Mouse (Mus musculus) limb, embryonic 14.5 days (tissue): Measurements from ENCODE around the gene Arid3b. TPM values are rescaled to one million over a fixed set of nuclear protein-coding genes. Genes with fewer than 3 reads are reported as not detected.

Experiments
- ATAC-seq: fragments of 200-750 bp; cut with Nextera tagmentation; 2 replicates; pipeline ENCODE4 v1.8.0; 2017; ENCODE audit warnings: low read depth, moderate number of reproducible peaks, moderate TSS enrichment; ENCODE audit not compliant: low FRiP score
- DNase-seq: peaks from one replicate; pipeline ENCODE4 v3.0.0-alpha.2; 2015; ENCODE audit warnings: low spot score
- H3K27ac ChIP-seq: fragments of 300-500 bp; sonication (generic); replicated peaks from 2 replicates; pipeline ENCODE4 v1.5.1; 2014; ENCODE audit warnings: low read depth, mild to moderate bottlenecking, low read length, moderate library complexity, mixed read lengths
- H3K27me3 ChIP-seq: fragments of 300-500 bp; sonication (generic); 2 replicates; pipeline ENCODE4 v1.6.1; 2014; ENCODE audit warnings: low read length, mixed read lengths; ENCODE audit not compliant: control insufficient read depth, insufficient read depth
- H3K36me3 ChIP-seq: fragments of 300-500 bp; sonication (generic); 2 replicates; pipeline ENCODE4 v1.6.1; 2014; ENCODE audit warnings: mild to moderate bottlenecking, low read length, moderate library complexity, mixed read lengths; ENCODE audit not compliant: control insufficient read depth, insufficient read depth
- H3K4me1 ChIP-seq: fragments of 300-500 bp; sonication (generic); 2 replicates; pipeline ENCODE4 v1.6.1; 2014; ENCODE audit warnings: antibody characterized with exemption, low read length, mixed read lengths; ENCODE audit not compliant: control insufficient read depth, insufficient read depth
- H3K4me2 ChIP-seq: fragments of 300-500 bp; sonication (generic); replicated peaks from 2 replicates; pipeline ENCODE4 v1.6.1; 2014; ENCODE audit warnings: low read depth, mild to moderate bottlenecking, low read length, moderate library complexity; ENCODE audit not compliant: severe bottlenecking
- H3K4me3 ChIP-seq: fragments of 300-500 bp; sonication (generic); replicated peaks from 2 replicates; pipeline ENCODE4 v1.5.1; 2014; ENCODE audit warnings: low read length
- H3K9ac ChIP-seq: fragments of 300-500 bp; sonication (generic); 2 replicates; pipeline ENCODE4 v1.6.1; 2014; ENCODE audit warnings: mild to moderate bottlenecking, low read depth, low read length, moderate library complexity; ENCODE audit not compliant: severe bottlenecking
- H3K9me3 ChIP-seq: fragments of 300-500 bp; sonication (generic); 2 replicates; pipeline ENCODE4 v1.6.1; 2016; ENCODE audit warnings: low read length; ENCODE audit not compliant: control insufficient read depth
- POLR2A ChIP-seq: fragments of 200-500 bp; IDR thresholded peaks from 2 replicates; pipeline ENCODE4 v1.8.0; 2012; ENCODE audit warnings: inconsistent platforms, mild to moderate bottlenecking, moderate library complexity, borderline replicate concordance; ENCODE audit not compliant: insufficient read depth, insufficient read length; ENCODE audit errors: extremely low read depth
- WGBS: fragments of 180-500 bp; shearing (Covaris S2); extraction: QIAGEN DNeasy Blood & Tissue Kit; methylation state at CpG from one replicate; pipeline ENCODE4 v1.1.7; 2014; 5-methylcytosine and 5-hydroxymethylcytosine counted together
- polyA plus RNA-seq, 2 experiments: library from polyadenylated mRNA; depleted of rRNA in 1 of 2; stranded (reverse) in 1 of 2; unstranded in 1 of 2; fragments of >200 nt; fragmentation: Nextera tagmentation in 1 of 2; extraction: Ambion mirVana in 1 of 2; gene quantifications; 2 replicates each; pipeline versions ENCODE4 v1.2.1 to v1.2.3; 2012 to 2014

Arid3b gene
- polyA plus RNA-seq, 2 experiments = 2.9 to 6.6 TPM

DNA sequence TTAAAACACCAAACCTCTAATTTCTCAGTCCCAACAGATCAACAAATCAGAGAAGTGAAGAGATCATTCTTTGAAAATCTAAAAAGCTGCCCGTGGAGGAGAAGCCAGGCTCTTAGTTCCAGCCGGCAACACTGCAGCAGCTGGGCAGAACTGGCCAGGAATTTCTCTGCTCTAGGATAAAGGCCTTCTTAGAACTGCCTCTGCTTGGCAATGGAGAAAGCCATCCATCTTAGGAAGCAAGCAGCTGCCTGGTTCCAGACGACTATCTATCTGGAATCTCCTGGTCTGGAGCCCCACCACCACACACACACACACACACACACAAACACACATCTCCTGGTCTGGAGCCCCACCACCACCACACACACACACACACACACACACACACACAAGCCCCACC, 21.7 kb downstream of the Arid3b start:
- TF ChIP-seq POLR2A = no peak
- Histone ChIP-seq H3K36me3 (no peaks in the 10 kb centered on the region), H3K9me3 (no peaks in the 10 kb centered on the region), H3K4me2 (no peak overlapping the region), H3K27ac (no peak overlapping the region), H3K27me3 (no peaks in the 10 kb centered on the region), H3K4me1 (peaks cover 51% of the 10 kb centered on the region), H3K4me3 (no peak overlapping the region), H3K9ac (no peak overlapping the region)
- WGBS = 14% methylated on average over 3 of the region's 3 CpGs
- ATAC-seq = no peak
- no peak for DNase-seq

DNA sequence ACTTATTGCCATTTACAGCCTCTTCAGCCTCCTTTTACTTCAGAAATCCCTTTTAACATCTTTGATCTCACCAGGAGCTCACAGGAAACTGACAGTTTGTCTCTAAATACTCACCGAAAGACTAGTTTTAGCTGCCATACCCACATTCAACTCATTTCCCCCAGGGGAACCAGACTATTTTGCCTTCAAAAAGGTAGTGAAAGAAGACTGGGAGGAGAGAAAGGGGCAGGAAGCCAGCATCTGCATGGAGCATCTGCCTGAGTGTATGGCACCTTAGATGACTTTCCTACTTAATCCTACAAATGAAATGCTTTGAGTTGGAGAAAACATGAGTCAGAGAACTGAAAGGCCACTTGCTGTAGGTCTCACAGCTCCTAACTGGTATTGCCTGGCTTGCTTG, 22.6 kb downstream of the Arid3b start:
- Histone ChIP-seq H3K4me1 (peaks cover 56% of the 10 kb centered on the region), H3K9ac (no peak overlapping the region), H3K4me2 (no peak overlapping the region), H3K4me3 (no peak overlapping the region), H3K27ac (no peak overlapping the region), H3K27me3 (no peaks in the 10 kb centered on the region), H3K36me3 (peaks cover 3% of the 10 kb centered on the region; the same call in 1 of the 2 replicates), H3K9me3 (no peaks in the 10 kb centered on the region)
- DNase-seq (no peak), ATAC-seq (no peak)
- WGBS = 15% methylated on average over 1 of the region's 1 CpGs
- TF ChIP-seq POLR2A = no peak

DNA sequence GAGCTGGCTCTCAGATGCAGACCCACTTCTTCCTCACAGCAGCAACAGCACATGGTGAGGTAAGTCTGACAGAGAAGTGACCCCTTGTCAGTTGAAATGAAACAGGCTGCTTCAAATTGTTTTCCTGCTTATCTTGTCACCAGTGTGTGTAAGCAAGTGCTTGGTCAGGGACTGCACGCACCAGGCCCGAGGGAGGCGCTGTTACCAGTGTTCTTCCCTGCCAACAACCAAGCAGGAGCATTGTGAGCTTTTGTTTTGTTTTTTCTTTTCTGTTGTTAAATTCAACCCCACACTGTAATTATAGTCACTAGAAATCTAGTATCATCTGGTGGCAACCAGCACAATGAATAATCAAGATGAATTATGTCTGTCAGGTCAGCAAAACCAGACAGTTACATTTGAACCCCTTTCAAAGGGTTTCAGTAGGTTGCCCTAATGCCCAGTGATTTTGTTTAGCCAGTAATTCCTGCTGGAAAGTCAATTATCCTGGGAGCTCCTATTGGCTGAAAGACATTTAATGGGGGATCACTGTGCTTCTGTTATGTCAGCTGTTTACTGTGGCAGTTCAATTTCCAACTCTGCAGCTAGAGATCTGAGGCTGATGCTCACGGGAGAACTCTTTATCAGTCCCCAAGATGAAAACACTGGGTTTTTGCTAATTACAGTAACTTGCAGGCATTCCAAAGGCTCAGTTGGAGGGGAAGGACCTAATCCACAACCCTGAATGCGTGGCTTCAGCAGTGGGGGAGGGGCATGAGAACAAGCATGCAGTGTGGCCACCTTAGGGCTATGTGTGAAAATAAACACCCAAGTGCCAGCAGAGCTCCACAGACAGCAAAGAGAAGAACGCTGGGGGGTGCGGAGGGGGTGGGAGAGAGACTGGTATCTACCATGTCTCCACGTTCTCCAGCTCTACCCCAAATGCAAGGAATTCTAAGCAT, 24.5 kb downstream of the Arid3b start:
- Histone ChIP-seq H3K36me3 (peaks cover 3% of the 10 kb centered on the region; the same call in 1 of the 2 replicates), H3K4me2 (no peak overlapping the region), H3K4me1 (peaks cover 63% of the 10 kb centered on the region), H3K9ac (no peak overlapping the region), H3K4me3 (no peak overlapping the region), H3K27ac (no peak overlapping the region), H3K9me3 (no peaks in the 10 kb centered on the region), H3K27me3 (no peaks in the 10 kb centered on the region)
- ATAC-seq (no peak), DNase-seq (no peak)
- WGBS = 19% methylated on average over 8 of the region's 8 CpGs
- TF ChIP-seq POLR2A = no peak

DNA sequence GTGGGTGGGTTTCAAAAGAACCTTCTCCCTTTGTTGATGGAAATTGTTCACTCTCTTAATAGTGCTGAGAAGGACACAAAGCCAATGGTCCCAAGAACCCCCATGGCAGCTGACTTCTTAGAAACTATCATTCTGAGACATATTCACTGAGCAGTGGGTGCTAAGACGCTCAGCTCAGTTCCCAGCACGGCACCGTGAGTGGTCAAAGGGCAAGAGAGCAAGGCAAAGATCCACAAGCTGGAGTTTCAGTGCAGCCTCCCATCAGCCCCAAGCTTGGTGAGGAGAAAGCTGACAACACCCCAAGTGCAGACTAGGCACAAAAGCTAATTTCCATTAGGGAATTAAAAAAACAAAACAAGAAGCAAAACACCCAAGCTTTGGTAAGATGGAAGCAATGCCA, 25.9 kb downstream of the Arid3b start:
- 69% methylated on average over 3 of the region's 3 CpGs for WGBS
- no peaks in the 10 kb centered on the region for H3K27me3 ChIP-seq
- H3K4me2 ChIP-seq = no peak overlapping the region
- DNase-seq (no peak), ATAC-seq (no peak)
- H3K9me3 ChIP-seq = no peaks in the 10 kb centered on the region
- no peak overlapping the region for H3K27ac ChIP-seq
- no peak overlapping the region for H3K9ac ChIP-seq
- H3K36me3 ChIP-seq = peaks cover 3% of the 10 kb centered on the region; the same call in 1 of the 2 replicates
- no peak for TF ChIP-seq POLR2A
- peaks cover 53% of the 10 kb centered on the region for H3K4me1 ChIP-seq
- H3K4me3 ChIP-seq = no peak overlapping the region

- H3K27ac ChIP-seq = no peak overlapping the region
- no peak for TF ChIP-seq POLR2A
- no peak overlapping the region for H3K4me3 ChIP-seq
- H3K4me1 ChIP-seq = peaks cover 44% of the 10 kb centered on the region
- 24% methylated on average over 5 of the region's 5 CpGs for WGBS
- peaks cover 3% of the 10 kb centered on the region; the same call in 1 of the 2 replicates for H3K36me3 ChIP-seq
- H3K9me3 ChIP-seq = no peaks in the 10 kb centered on the region
- H3K4me2 ChIP-seq = no peak overlapping the region
- no peak overlapping the region for H3K9ac ChIP-seq
- no peak for DNase-seq
- no peaks in the 10 kb centered on the region for H3K27me3 ChIP-seq
- ATAC-seq = no peak
These were observed 27.8 kb downstream of the Arid3b start for GRCm38 (mm10) chr9:57808771-57809310.
